Mouse (Mus musculus): ENCODE results near the gene Ndufa1. TPM values are rescaled to one million over a fixed set of nuclear protein-coding genes. Genes with fewer than 3 reads are reported as not detected.
"Not testable (repeated sequence)": the region's sequence is repeated elsewhere in the genome, so short reads cannot be mapped to it uniquely, and the experiment has no call there.

Ndufa1 gene
- polyA plus RNA-seq (2015; fragmentation: Nextera tagmentation; extraction: Ambion mirVana), result 213 and 241 TPM in 2 replicates

DNA sequence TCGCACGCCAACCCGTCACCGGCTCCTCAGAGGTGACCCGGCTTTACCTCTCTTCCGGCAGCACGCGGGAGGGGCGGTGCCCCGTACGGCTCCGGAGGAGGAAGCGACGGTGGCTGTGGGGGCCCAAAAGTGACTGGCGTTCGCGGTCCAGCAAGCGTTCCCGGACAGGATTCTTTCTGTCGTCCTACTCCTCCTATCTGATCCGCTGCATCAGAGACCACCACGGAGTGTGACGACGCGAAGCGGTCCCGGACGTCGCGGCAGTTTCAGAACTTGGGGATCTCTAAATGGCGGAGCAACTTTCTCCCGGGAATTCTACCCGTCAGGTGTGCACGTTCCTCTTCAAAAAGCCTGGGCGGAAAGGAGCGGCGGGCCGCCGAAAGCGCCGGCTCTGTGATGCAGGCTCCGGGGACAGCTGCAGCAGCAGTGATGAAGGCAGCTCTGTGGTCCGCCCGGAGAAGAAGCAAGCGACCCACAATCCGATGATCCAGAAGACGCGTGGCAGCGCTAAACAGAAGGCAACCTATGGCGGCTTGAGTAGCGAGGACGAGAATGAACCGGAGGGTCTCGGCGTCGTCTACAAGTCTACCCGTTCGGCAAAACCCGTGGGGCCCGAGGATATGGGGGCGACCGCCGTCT lies at the start of gene Ndufa1, which contains the start of gene Rnf113a1:
Gene Ndufa1, minus strand, starts transcription at position 59 of the 639 bp plus-strand sequence.
Gene Rnf113a1, plus strand, starts transcription at position 141 of the 639 bp plus-strand sequence.
- H3K36me3 ChIP-seq (ENCODE audit: control insufficient read depth, insufficient read depth), result no peaks in the 10 kb centered on the region
- H3K9ac ChIP-seq (ENCODE audit: low read depth, low read length), result peak within 1 kb of the TSS; percentile 64
- 15% methylated on average over 63 of the region's 63 CpGs for WGBS (ENCODE audit: insufficient replicate concordance)
- peak within 1 kb of the TSS; percentile 72 for H3K4me3 ChIP-seq (ENCODE audit: low read depth, low read length)
- H3K4me1 ChIP-seq (ENCODE audit: control insufficient read depth, low read depth, low read length), result no peaks in the 10 kb centered on the region; the same call in 1 of the 2 replicates
- no peaks in the 10 kb centered on the region for H3K9me3 ChIP-seq (replicated peaks; ENCODE audit: control insufficient read depth, low read length)
- H3K4me2 ChIP-seq (ENCODE audit: low read depth, low read length), result peak within 1 kb of the TSS; percentile 76
- H3K27ac ChIP-seq (ENCODE audit: low read length), result no peak within 1 kb of the TSS
- H3K27me3 ChIP-seq (ENCODE audit: control insufficient read depth, insufficient read depth, low read depth, low read length), result no peaks in the 10 kb centered on the region
- peak; percentile 90 for ATAC-seq (ENCODE audit: low read depth)

DNA sequence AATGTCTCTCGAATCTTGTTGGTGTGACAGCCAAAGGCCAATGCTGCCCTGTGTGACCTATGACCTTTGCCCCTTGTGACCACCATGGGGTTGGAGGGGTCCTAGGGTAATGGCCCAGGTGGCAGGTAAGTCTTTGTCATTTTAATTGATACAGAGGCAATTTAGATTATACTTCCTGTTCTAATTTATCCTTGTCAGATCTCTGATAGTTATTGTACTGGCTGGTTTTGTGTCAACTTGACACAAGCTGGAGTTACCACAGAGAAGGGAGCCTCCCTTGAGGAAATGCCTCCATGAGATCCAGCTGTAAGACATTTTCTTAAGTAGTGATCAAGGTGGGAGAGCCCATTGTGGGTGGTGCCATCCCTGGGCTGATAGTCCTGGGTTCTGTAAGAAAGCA lies 31.2 kb upstream of the Ndufa1 start, which contains the start of gene Rhox1:
Gene Rhox1, minus strand, starts transcription at position 101 of the 400 bp plus-strand sequence.
- not testable (repeated sequence) for H3K4me2 ChIP-seq (ENCODE audit: low read depth, low read length); H3K4me3 ChIP-seq (ENCODE audit: low read depth, low read length); ATAC-seq (ENCODE audit: low read depth); H3K27me3 ChIP-seq (ENCODE audit: control insufficient read depth, insufficient read depth, low read depth, low read length); H3K36me3 ChIP-seq (ENCODE audit: control insufficient read depth, insufficient read depth); H3K9ac ChIP-seq (ENCODE audit: low read depth, low read length); H3K27ac ChIP-seq (ENCODE audit: low read length); H3K4me1 ChIP-seq (ENCODE audit: control insufficient read depth, low read depth, low read length); H3K9me3 ChIP-seq (replicated peaks; ENCODE audit: control insufficient read depth, low read length)
- 34% methylated on average over 1 of the region's 1 CpGs for WGBS (ENCODE audit: insufficient replicate concordance)

DNA sequence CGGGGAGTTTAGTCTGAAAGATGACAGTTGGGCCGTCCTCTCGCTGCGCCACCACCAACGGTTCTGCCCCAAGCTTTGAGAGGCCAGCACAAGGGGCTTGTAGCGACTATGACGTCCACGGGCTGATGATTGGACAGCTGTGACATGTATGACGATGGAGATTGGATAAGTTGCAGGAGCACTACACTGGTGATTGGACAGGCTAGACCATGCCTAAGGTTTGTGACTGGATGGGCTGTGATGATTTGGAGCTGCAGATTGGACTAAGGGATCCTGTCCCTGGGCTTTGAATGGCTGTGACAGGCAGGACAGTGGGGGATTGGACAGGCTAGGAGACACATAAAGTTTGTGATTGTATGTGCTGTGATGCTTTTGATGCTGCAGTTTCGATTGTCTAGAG lies 20.0 kb upstream of the Ndufa1 start, which contains the start of gene Gm9:
Gene Gm9, minus strand, starts transcription at position 101 of the 400 bp plus-strand sequence.
- no peaks in the 10 kb centered on the region for H3K27me3 ChIP-seq (ENCODE audit: control insufficient read depth, insufficient read depth, low read depth, low read length)
- ATAC-seq (ENCODE audit: low read depth), result no peak
- no peaks in the 10 kb centered on the region for H3K4me1 ChIP-seq (ENCODE audit: control insufficient read depth, low read depth, low read length)
- no peak within 1 kb of the TSS for H3K27ac ChIP-seq (ENCODE audit: low read length)
- no peak within 1 kb of the TSS for H3K9ac ChIP-seq (ENCODE audit: low read depth, low read length)
- H3K9me3 ChIP-seq (replicated peaks; ENCODE audit: control insufficient read depth, low read length), result no peaks in the 10 kb centered on the region
- H3K4me3 ChIP-seq (ENCODE audit: low read depth, low read length), result no peak within 1 kb of the TSS
- H3K36me3 ChIP-seq (ENCODE audit: control insufficient read depth, insufficient read depth), result no peaks in the 10 kb centered on the region
- 72% methylated on average over 10 of the region's 10 CpGs for WGBS (ENCODE audit: insufficient replicate concordance)
- H3K4me2 ChIP-seq (ENCODE audit: low read depth, low read length), result no peak within 1 kb of the TSS

DNA sequence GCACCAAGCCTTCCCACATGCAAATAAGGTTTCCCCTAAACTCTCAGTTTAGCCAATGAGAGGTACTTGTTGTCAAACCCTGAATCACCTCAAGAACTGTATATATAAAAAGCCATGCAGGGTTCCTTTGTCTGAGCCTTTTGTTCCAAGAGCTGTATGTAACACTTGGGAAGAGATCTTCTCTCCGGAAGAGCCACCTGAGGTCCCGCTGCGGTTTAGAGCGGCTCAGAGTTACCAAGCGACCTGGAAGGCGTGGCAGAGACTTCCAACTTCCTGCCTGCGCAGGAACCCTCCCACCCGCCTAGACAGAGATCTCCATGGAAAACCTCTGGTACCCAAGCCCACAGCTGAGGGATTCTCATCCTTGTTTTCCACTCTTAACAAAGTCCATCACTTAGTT lies 7.7 kb upstream of the Ndufa1 start:
- no peaks in the 10 kb centered on the region for H3K9me3 ChIP-seq (replicated peaks; ENCODE audit: control insufficient read depth, low read length)
- H3K36me3 ChIP-seq (ENCODE audit: control insufficient read depth, insufficient read depth), result no peaks in the 10 kb centered on the region
- no peak overlapping the region for H3K27ac ChIP-seq (ENCODE audit: low read length)
- no peak overlapping the region for H3K4me3 ChIP-seq (ENCODE audit: low read depth, low read length)
- H3K9ac ChIP-seq (ENCODE audit: low read depth, low read length), result no peak overlapping the region
- no peaks in the 10 kb centered on the region for H3K4me1 ChIP-seq (ENCODE audit: control insufficient read depth, low read depth, low read length)
- no peak for ATAC-seq (ENCODE audit: low read depth)
- no peaks in the 10 kb centered on the region for H3K27me3 ChIP-seq (ENCODE audit: control insufficient read depth, insufficient read depth, low read depth, low read length)
- H3K4me2 ChIP-seq (ENCODE audit: low read depth, low read length), result no peak overlapping the region
- 43% methylated on average over 8 of the region's 8 CpGs for WGBS (ENCODE audit: insufficient replicate concordance)

DNA sequence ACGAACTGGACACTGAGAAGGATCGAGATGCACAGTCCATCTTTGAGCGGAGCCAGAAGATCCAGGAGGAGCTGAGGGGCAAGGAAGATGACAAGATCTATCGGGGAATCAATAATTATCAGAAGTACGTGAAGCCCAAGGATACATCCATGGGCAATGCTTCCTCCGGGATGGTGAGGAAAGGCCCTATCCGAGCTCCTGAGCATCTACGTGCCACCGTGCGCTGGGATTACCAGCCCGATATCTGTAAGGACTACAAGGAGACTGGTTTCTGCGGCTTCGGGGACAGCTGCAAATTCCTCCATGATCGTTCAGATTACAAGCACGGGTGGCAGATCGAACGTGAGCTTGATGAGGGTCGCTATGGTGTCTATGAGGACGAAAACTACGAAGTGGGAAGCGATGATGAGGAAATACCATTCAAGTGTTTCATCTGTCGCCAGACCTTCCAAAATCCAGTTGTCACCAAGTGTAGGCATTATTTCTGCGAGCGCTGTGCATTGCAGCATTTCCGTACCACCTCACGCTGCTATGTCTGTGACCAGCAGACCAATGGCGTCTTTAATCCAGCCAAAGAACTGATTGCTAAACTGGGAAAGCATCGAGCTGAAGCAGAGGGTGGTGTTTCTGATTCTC lies 899 bp upstream of the Ndufa1 start:
- Histone ChIP-seq H3K9ac (ENCODE audit: low read depth, low read length) (peak overlapping the region; percentile 64), H3K27me3 (ENCODE audit: control insufficient read depth, insufficient read depth, low read depth, low read length) (no peaks in the 10 kb centered on the region), H3K36me3 (ENCODE audit: control insufficient read depth, insufficient read depth) (no peaks in the 10 kb centered on the region), H3K4me2 (ENCODE audit: low read depth, low read length) (peak overlapping the region; percentile 76), H3K4me3 (ENCODE audit: low read depth, low read length) (peak overlapping the region; percentile 72), H3K27ac (ENCODE audit: low read length) (no peak overlapping the region), H3K9me3 (replicated peaks; ENCODE audit: control insufficient read depth, low read length) (no peaks in the 10 kb centered on the region), H3K4me1 (ENCODE audit: control insufficient read depth, low read depth, low read length) (no peaks in the 10 kb centered on the region; the same call in 1 of the 2 replicates)
- WGBS (ENCODE audit: insufficient replicate concordance), result 18% methylated on average over 28 of the region's 28 CpGs
- ATAC-seq (ENCODE audit: low read depth), result no peak

DNA sequence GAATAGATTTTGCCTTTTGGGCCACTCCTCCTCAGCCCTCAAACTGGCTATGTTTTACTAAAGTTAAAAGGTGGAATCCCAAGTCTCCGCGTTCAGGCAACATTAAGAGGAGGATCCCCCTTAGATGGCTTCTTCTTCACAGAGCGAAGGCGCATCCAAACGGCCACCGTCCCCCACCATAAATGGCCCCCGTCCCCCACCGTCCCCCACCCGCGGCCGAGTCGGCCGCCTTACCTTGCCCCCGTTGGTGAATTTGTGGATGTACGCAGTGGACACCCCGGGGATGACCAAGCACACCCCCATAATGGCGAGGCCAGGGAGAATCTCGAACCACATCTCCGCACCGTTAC lies 233 bp downstream of the Ndufa1 start:
- H3K4me2 ChIP-seq (ENCODE audit: low read depth, low read length), result peak overlapping the region; percentile 76
- H3K9ac ChIP-seq (ENCODE audit: low read depth, low read length), result peak overlapping the region; percentile 53
- H3K4me3 ChIP-seq (ENCODE audit: low read depth, low read length), result peak overlapping the region; percentile 72
- no peaks in the 10 kb centered on the region; the same call in 1 of the 2 replicates for H3K4me1 ChIP-seq (ENCODE audit: control insufficient read depth, low read depth, low read length)
- WGBS (ENCODE audit: insufficient replicate concordance), result 16% methylated on average over 20 of the region's 20 CpGs
- no peak overlapping the region for H3K27ac ChIP-seq (ENCODE audit: low read length)
- H3K27me3 ChIP-seq (ENCODE audit: control insufficient read depth, insufficient read depth, low read depth, low read length), result no peaks in the 10 kb centered on the region
- no peaks in the 10 kb centered on the region for H3K9me3 ChIP-seq (replicated peaks; ENCODE audit: control insufficient read depth, low read length)
- H3K36me3 ChIP-seq (ENCODE audit: control insufficient read depth, insufficient read depth), result no peaks in the 10 kb centered on the region
- ATAC-seq (ENCODE audit: low read depth), result no peak

DNA sequence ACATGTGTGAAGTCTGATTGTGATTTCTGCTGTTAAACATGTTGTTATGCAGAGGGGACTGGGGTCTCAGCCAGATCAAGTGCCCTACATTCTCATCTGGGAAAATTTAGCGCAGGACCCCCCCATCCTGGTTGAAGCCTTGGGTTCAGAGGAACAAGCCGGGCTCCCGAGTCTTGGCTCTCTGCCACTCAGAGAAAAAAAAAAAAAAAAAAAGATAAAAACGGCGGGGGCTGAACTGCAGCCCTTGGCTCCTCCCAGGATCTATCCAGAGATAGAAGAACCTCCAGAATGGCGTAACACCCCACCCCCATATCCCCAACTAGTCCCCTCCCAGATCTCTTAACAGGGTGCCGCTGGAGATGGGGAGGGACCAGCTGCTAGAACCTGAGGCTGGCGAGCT lies 6.6 kb downstream of the Ndufa1 start:
- WGBS (ENCODE audit: insufficient replicate concordance), result 31% methylated on average over 8 of the region's 8 CpGs
- not testable (repeated sequence) for H3K9me3 ChIP-seq (replicated peaks; ENCODE audit: control insufficient read depth, low read length); H3K27me3 ChIP-seq (ENCODE audit: control insufficient read depth, insufficient read depth, low read depth, low read length); H3K4me1 ChIP-seq (ENCODE audit: control insufficient read depth, low read depth, low read length); H3K9ac ChIP-seq (ENCODE audit: low read depth, low read length); ATAC-seq (ENCODE audit: low read depth); H3K27ac ChIP-seq (ENCODE audit: low read length); H3K4me2 ChIP-seq (ENCODE audit: low read depth, low read length); H3K36me3 ChIP-seq (ENCODE audit: control insufficient read depth, insufficient read depth); H3K4me3 ChIP-seq (ENCODE audit: low read depth, low read length)

DNA sequence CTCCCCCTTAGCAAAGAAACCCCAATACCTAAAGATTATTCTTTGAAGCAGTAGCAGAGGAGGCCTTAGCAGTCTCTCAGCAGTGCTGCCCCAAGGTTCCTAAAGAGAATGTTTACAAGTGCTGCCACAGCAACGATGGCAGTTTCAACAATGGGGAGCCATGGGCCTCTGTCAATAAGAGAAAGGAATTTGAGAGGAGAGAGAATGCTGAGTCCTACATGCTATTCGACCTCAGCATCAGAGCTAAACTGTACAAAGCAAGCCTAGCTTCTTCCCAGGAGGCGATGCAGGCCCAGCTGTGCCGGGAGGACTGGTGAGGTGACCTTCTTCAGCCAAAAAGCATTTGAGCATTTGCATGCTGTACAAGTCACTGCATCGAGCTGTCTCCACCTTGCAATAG lies 22.2 kb downstream of the Ndufa1 start, which contains the start of gene Akap14:
Gene Akap14, minus strand, starts transcription at position 101 of the 400 bp plus-strand sequence.
- H3K9me3 ChIP-seq (replicated peaks; ENCODE audit: control insufficient read depth, low read length), result no peaks in the 10 kb centered on the region
- WGBS (ENCODE audit: insufficient replicate concordance), result 55% methylated on average over 5 of the region's 5 CpGs
- no peaks in the 10 kb centered on the region for H3K27me3 ChIP-seq (ENCODE audit: control insufficient read depth, insufficient read depth, low read depth, low read length)
- ATAC-seq (ENCODE audit: low read depth), result no peak
- H3K27ac ChIP-seq (ENCODE audit: low read length), result no peak within 1 kb of the TSS
- no peak within 1 kb of the TSS for H3K9ac ChIP-seq (ENCODE audit: low read depth, low read length)
- no peaks in the 10 kb centered on the region for H3K36me3 ChIP-seq (ENCODE audit: control insufficient read depth, insufficient read depth)
- H3K4me2 ChIP-seq (ENCODE audit: low read depth, low read length), result no peak within 1 kb of the TSS
- H3K4me1 ChIP-seq (ENCODE audit: control insufficient read depth, low read depth, low read length), result no peaks in the 10 kb centered on the region
- H3K4me3 ChIP-seq (ENCODE audit: low read depth, low read length), result no peak within 1 kb of the TSS

DNA sequence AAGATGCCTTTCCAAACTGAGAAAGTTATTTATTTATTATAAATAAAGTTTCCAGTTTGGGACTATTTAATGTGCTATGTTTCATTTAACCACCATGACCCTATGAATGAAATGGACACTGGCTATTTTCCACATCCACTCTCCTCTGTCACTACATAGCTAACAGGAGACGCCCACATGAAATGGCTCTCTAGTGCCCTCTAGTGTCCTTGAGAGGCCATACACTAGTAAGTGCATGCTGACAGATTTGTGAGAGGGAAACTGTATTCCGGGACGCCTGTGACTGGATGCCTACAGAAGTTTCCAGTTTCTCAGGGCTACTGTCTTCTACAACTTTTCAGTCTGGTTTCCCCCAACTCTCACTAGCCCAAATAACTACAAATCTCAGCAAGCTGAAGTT lies 23.9 kb downstream of the Ndufa1 start:
- H3K4me2 ChIP-seq (ENCODE audit: low read depth, low read length), result no peak overlapping the region
- no peak overlapping the region for H3K4me3 ChIP-seq (ENCODE audit: low read depth, low read length)
- ATAC-seq (ENCODE audit: low read depth), result no peak
- H3K36me3 ChIP-seq (ENCODE audit: control insufficient read depth, insufficient read depth), result no peaks in the 10 kb centered on the region
- H3K9me3 ChIP-seq (replicated peaks; ENCODE audit: control insufficient read depth, low read length), result no peaks in the 10 kb centered on the region
- H3K27ac ChIP-seq (ENCODE audit: low read length), result no peak overlapping the region
- H3K4me1 ChIP-seq (ENCODE audit: control insufficient read depth, low read depth, low read length), result no peaks in the 10 kb centered on the region
- H3K9ac ChIP-seq (ENCODE audit: low read depth, low read length), result no peak overlapping the region
- no peaks in the 10 kb centered on the region for H3K27me3 ChIP-seq (ENCODE audit: control insufficient read depth, insufficient read depth, low read depth, low read length)
- 31% methylated on average over 3 of the region's 3 CpGs for WGBS (ENCODE audit: insufficient replicate concordance)
